Mouse (Mus musculus): ENCODE results near the gene Sdk2.
A peak's percentile ranks its signal among the peaks of the same experiment; 100 is the strongest.

Gene Sdk2

GRCm38 (mm10) chr11:113739213-113739612, 327.6 kb downstream of the Sdk2 start:
- no peak for DNase-seq (ENCODE audit: low spot score)

DNA sequence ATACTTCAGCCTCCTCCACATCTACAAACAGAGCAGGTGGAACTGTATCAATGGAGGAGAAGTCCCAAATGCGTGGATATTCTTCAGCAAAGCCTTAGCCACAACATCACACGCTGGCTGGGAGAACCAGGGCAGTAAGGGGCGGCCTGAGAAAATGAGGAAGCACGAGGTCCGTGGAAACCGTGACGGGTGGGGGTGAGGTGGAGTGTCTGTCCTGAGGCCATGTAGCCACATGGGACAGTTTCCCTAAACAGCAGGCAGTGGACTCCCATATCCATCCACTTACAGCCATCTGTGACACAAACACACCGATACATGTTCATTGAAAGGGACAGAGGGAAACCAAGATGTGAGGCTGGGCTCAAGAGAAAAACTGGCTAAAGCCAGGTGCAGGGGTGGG, 328.9 kb downstream of the Sdk2 start:
- no peak for DNase-seq (ENCODE audit: low spot score)

- no peak for DNase-seq (ENCODE audit: low spot score)
These were observed 329.3 kb downstream of the Sdk2 start for GRCm38 (mm10) chr11:113737553-113737854.

DNA sequence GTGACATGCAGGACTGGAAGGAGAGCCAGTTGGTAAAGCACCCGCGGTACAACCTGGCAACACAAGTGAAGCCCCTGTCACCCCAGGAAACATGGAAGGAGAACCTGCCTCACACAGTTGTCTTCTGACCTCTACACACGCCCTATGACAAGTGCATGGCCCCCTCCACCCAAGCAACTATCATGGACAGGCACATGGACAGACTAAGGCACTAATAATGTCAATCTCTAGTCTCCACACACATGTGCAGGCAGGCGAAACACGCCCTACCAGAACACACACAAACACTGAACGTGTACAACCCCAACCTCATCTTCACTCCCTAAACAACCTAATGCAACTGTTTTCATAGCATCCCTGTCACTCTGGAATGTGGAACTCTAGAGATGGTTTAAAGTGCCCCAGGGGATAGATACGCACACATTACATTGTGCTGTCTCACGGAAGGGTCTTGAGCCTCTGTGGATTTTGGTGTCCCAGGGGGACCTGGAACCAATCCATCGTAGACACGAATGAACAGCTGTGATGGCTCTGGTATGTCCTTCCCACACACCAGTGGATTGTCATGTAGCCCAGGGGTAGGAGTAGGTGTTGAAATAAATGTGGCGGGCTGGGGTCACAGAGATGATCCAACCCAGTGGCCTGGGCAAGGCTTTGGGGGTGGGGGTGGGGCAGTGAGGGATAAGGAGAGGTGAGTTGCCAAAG, 329.8 kb downstream of the Sdk2 start:
- DNase-seq (ENCODE audit: low spot score): no peak

- DNase-seq (ENCODE audit: low spot score): no peak
These were observed 331.7 kb downstream of the Sdk2 start for GRCm38 (mm10) chr11:113735151-113735550.

DNA sequence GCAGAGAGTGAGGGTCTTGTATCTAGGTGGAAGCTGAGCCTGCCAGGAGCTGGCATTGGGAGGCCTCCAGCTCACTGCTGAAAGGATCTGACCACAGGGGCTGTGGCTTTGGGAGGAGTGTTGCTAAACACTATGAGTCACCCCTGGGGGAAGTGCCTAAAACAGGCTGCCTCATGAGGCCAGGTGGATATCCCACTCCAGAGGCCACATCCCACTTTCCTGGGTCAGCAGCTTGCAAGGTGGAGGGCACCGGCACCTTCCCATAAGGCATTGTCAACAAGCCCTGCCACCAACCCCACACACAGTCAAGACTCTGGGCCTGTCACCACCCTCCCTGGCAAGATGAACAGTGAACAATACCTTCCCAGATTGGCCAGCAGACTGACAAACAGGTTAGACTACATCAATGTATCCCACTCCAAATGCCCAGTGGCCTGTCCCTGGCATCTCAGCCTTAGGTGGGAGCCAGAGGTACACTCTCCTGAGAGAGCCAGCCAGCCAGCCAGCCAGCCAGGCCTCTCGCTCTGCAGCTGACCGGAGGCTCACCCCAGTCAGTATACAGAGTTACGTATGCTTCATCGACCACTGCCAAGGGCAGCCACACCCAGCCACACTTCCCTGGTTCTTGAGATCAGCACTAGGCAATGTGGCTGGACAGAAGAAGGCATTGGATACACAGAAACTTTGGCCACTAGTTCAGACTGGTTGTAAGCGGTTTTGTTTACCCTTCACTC, 333.0 kb downstream of the Sdk2 start:
- peak; percentile 59 for DNase-seq (ENCODE audit: low spot score)

GRCm38 (mm10) chr11:113731945-113732612, 334.8 kb downstream of the Sdk2 start:
- no peak for DNase-seq (ENCODE audit: low spot score)

- no peak for DNase-seq (ENCODE audit: low spot score)
These were observed 336.0 kb downstream of the Sdk2 start for GRCm38 (mm10) chr11:113730879-113731278.

DNA sequence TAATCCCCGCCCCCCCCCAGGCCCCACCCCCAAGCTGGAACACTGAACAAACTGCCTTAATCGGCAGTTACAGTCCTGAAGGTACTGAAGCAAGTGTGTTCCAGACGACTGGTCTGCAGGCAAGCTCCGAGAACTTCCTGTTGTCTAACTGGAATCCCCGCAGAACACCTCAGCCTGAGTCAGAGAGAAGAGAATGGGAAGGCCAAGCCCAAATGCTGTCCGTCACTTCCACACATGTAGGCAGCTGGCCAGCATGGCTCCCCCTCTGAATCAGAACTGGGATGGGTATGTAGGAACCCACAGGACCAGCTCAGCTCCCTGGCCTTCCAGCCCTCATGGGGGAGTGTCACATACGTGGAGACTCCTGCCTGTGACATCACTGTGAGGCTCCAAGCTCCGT, 336.9 kb downstream of the Sdk2 start:
- DNase-seq (ENCODE audit: low spot score): no peak

DNA sequence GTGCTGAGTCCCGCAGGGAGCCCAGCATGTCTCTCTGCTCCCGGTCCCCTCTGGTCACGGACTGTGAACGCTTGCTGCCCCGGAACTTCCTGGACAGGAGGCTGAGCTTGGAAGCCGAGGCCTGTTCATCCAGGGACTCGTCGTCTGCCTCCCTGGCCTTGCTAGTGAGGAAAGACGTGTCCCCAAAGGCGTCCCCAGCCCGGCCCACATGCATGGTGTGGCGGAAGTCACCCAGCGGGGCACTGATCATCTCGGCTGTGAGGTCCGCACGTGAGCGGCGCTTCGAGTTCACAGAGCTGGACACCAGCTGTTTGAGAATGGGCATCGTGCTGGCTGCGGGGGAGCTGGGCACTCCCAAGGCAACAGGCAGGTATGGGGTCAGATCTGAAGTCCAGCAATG, 337.6 kb downstream of the Sdk2 start:
- DNase-seq (ENCODE audit: low spot score): no peak

GRCm38 (mm10) chr11:113727992-113728391, 338.9 kb downstream of the Sdk2 start:
- DNase-seq (ENCODE audit: low spot score): no peak

GRCm38 (mm10) chr11:113726994-113727888, 339.6 kb downstream of the Sdk2 start:
- DNase-seq (ENCODE audit: low spot score): peak; percentile 34

Data from adipocyte (in vitro differentiated cells).